Mouse (Mus musculus) adrenal gland, postnatal 10 days (tissue): ENCODE measurements at regions not wholly inside any gene's neighbourhood (a gene's known extent, or its start where the extent isn't known, plus 50 kb on each side); places are given as distances from the start of the nearest gene placed in this dataset. TPM values are rescaled to one million over a fixed set of nuclear protein-coding genes. Genes with fewer than 3 reads are reported as not detected.

Source experiments
- microRNA-seq: library from miRNA; unstranded; fragments of <30 nt; microRNA quantifications from one replicate; pipeline ENCODE4 v1.2.0, GENCODE M21; 2021

Small RNAs in the stretch of these regions (microRNA-seq; reads per million reads assigned to microRNA genes)
- not detected for gene Gm25347
